Mouse (Mus musculus) kidney, postnatal 0 days (tissue): ENCODE results near the gene Dnajb4. TPM values are rescaled to one million over a fixed set of nuclear protein-coding genes. Genes with fewer than 3 reads are reported as not detected.

Experiments used
- ATAC-seq: fragments of 200-750 bp; cut with Nextera tagmentation; replicated peaks from 2 replicates; pipeline ENCODE4 v1.8.0; 2017; ENCODE audit warnings: low read depth, moderate number of reproducible peaks, moderate TSS enrichment, moderate library complexity; ENCODE audit not compliant: low FRiP score
- DNase-seq: peaks from one replicate; pipeline ENCODE4 v3.0.0-alpha.2; 2016; ENCODE audit warnings: low spot score
- H3K27ac ChIP-seq: fragments of 300-500 bp; sonication (generic); 2 replicates; pipeline ENCODE4 v1.5.1; 2014; ENCODE audit warnings: mild to moderate bottlenecking
- H3K27me3 ChIP-seq: fragments of 300-500 bp; sonication (generic); 2 replicates; pipeline ENCODE4 v1.6.1; 2014; ENCODE audit warnings: low read length, mixed read lengths; ENCODE audit not compliant: insufficient read depth
- H3K36me3 ChIP-seq: fragments of 300-500 bp; sonication (generic); 2 replicates; pipeline ENCODE4 v1.6.1; 2014; ENCODE audit warnings: low read length, mixed read lengths; ENCODE audit not compliant: insufficient read depth
- H3K4me1 ChIP-seq: fragments of 300-500 bp; sonication (generic); replicated peaks from 2 replicates; pipeline ENCODE4 v1.6.1; 2014; ENCODE audit warnings: antibody characterized with exemption, low read length, mixed read lengths; ENCODE audit not compliant: insufficient read depth
- H3K4me2 ChIP-seq: fragments of 300-500 bp; sonication (generic); 2 replicates; pipeline ENCODE4 v1.6.1; 2014; ENCODE audit warnings: mild to moderate bottlenecking, low read length, moderate library complexity, mixed read lengths
- H3K4me3 ChIP-seq: fragments of 300-500 bp; sonication (generic); replicated peaks from 2 replicates; pipeline ENCODE4 v1.5.1; 2014; ENCODE audit warnings: low read depth, low read length
- H3K9ac ChIP-seq: fragments of 300-500 bp; sonication (generic); 2 replicates; pipeline ENCODE4 v1.6.1; 2014; ENCODE audit warnings: low read depth, low read length
- H3K9me3 ChIP-seq: fragments of 300-500 bp; sonication (generic); replicated peaks from 2 replicates; pipeline ENCODE4 v1.6.1; 2016; ENCODE audit warnings: low read length, inconsistent platforms, mixed read lengths
- CTCF ChIP-seq: IDR thresholded peaks from 2 replicates; pipeline ENCODE4 v1.5.1; 2016; ENCODE audit warnings: antibody characterized with exemption, low read depth, mild to moderate bottlenecking, moderate library complexity
- WGBS: fragments of 180-500 bp; shearing (Covaris S2); extraction: QIAGEN DNeasy Blood & Tissue Kit; methylation state at CpG from one replicate; pipeline ENCODE4 v1.1.7; 2014; 5-methylcytosine and 5-hydroxymethylcytosine counted together
- polyA plus RNA-seq: library from polyadenylated mRNA; unstranded; fragments of >200 nt; fragmentation: Nextera tagmentation; extraction: Ambion mirVana; gene quantifications from 2 replicates; pipeline ENCODE4 v1.2.1, GENCODE M21; 2015

Dnajb4 gene
- polyA plus RNA-seq, 1 experiment from 2014 or later: 32.5 TPM

DNA sequence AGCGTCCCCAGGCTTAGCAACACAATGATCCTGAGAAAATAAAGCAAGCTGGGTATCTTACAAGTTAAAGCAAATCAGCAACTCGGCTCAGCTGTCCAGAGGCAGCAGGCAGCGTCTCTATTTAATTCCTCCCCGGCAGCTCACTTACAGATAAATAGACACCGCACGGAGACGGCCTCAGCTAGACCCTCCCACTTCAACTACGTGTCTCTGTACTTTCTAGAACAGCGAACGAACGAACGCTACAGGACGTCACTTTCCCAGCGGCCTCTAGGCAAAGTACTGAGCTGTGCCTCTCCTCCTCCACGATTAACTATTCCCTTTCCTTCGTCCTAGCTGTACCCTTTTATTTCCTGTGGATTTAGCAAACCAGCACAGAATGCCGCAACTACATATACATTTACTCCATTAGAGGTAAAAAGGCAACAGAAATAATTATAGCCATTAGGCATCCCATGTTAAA lies 16.4 kb downstream of the Dnajb4 start:
- peak overlapping the region; percentile 74 for H3K4me2 ChIP-seq
- no peaks in the 10 kb centered on the region for H3K9me3 ChIP-seq
- peak overlapping the region; percentile 74 for H3K27ac ChIP-seq
- DNase-seq (peak; percentile 99), ATAC-seq (peak; percentile 95)
- H3K36me3 ChIP-seq: no peaks in the 10 kb centered on the region
- H3K4me3 ChIP-seq: peak overlapping the region; percentile 54
- TF ChIP-seq CTCF: 0 out of 2 replicates have a peak, but pooled peaks have one; percentile 23
- peaks cover 11% of the 10 kb centered on the region; the same call in 1 of the 2 replicates for H3K4me1 ChIP-seq
- 0% methylated on average over 17 of the region's 17 CpGs for WGBS
- peak overlapping the region; percentile 56 for H3K9ac ChIP-seq
- H3K27me3 ChIP-seq: no peaks in the 10 kb centered on the region

DNA sequence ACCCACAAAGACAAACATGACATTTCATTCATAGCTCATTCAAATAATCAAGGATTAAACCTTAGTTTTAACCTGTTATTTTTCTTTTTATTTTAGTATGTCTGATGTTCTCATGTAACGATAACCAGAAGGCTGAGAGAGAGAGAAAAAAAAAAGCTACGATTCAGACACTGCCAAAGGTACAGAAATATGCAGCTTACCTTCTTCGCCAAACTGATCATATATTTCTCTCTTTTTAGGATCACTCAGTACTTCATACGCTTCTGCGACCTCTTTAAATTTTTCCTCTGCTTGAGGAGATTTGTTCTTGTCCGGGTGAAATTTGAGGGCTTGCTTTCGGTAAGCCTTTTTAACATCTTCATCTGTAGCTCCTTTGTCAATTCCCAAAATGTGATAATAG lies 16.9 kb downstream of the Dnajb4 start:
- peaks cover 12% of the 10 kb centered on the region; the same call in 1 of the 2 replicates for H3K4me1 ChIP-seq
- ATAC-seq (no peak), DNase-seq (no peak)
- H3K36me3 ChIP-seq: no peaks in the 10 kb centered on the region
- no peak for TF ChIP-seq CTCF
- peak overlapping the region; percentile 74 for H3K4me2 ChIP-seq
- no peaks in the 10 kb centered on the region for H3K27me3 ChIP-seq
- 1% methylated on average over 7 of the region's 7 CpGs for WGBS
- H3K27ac ChIP-seq: peak overlapping the region; percentile 74
- H3K9ac ChIP-seq: peak overlapping the region; percentile 56
- H3K9me3 ChIP-seq: no peaks in the 10 kb centered on the region
- peak overlapping the region; percentile 54 for H3K4me3 ChIP-seq

DNA sequence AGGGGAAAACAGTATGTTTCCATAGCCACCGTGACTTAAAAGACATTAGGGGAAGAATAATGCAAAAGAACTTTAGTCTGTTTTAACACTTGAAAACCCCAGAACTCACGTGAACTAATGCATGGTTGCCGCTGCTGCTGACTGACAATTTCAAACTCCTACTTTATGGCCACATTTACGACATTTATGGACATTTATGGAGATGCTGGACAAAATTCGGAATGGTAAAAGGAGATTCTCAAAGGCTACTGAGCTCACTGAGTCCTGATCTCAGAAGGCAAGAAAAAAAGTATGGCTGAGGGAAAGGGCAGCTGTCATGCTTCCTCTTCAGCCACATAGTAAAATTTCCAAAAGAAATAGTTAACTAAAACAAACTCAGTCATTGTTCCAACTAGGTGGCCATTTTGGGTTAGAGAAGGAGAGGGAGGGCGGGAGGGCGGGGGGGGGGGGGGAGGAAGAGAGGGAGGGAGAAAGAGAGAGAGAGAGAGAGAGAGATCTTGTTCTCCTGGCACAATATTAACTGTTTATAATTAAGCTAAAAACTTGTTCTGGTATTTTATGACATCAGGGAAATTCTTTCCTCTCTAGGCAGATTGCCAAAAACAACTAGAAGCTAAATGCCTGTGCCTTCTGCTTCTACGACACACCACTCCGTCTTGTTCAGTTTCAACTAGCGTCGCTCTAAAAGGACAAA lies 17.7 kb downstream of the Dnajb4 start:
- Histone ChIP-seq H3K9ac (peak overlapping the region; percentile 52; the same call in 1 of the 2 replicates), H3K27ac (peak overlapping the region; percentile 68), H3K4me3 (peak overlapping the region; percentile 54), H3K4me1 (peaks cover 12% of the 10 kb centered on the region; the same call in 1 of the 2 replicates), H3K27me3 (no peaks in the 10 kb centered on the region), H3K4me2 (peak overlapping the region; percentile 58), H3K36me3 (no peaks in the 10 kb centered on the region), H3K9me3 (no peaks in the 10 kb centered on the region)
- DNase-seq (peak; percentile 92), ATAC-seq (0 out of 2 replicates have a peak, but pooled peaks have one; percentile 22)
- TF ChIP-seq CTCF: no peak
- 6% methylated on average over 9 of the region's 11 CpGs for WGBS

DNA sequence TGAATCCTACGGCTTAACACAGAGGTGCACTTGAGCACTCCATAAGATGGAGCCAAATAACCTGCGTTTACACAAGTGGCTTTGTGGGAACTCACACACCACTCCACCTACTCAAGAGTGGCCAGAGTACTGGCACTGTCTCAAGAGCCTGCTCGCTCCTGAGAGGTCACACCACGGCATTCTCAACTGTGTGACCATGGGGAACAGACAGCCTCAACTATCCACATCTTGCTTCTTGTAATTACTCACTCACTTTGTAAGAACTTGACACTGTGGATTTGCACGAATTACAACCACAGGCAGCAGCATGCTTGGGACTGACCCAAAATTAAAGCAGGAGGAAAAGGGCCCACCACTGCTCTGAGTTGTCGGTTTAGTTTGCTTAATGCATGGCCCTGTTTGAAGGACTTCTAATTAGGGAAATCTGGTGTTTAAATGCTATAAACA lies 18.3 kb downstream of the Dnajb4 start:
- H3K4me3 ChIP-seq: peak overlapping the region; percentile 54
- WGBS: 7% methylated on average over 6 of the region's 6 CpGs
- ATAC-seq (peak; percentile 14), DNase-seq (peak; percentile 67)
- TF ChIP-seq CTCF: peak; percentile 11; the same call in 1 of the 2 replicates
- no peaks in the 10 kb centered on the region for H3K36me3 ChIP-seq
- H3K4me1 ChIP-seq: peaks cover 12% of the 10 kb centered on the region; the same call in 1 of the 2 replicates
- H3K4me2 ChIP-seq: peak overlapping the region; percentile 58
- no peaks in the 10 kb centered on the region for H3K9me3 ChIP-seq
- H3K27ac ChIP-seq: peak overlapping the region; percentile 68
- peak overlapping the region; percentile 52 for H3K9ac ChIP-seq
- H3K27me3 ChIP-seq: no peaks in the 10 kb centered on the region

DNA sequence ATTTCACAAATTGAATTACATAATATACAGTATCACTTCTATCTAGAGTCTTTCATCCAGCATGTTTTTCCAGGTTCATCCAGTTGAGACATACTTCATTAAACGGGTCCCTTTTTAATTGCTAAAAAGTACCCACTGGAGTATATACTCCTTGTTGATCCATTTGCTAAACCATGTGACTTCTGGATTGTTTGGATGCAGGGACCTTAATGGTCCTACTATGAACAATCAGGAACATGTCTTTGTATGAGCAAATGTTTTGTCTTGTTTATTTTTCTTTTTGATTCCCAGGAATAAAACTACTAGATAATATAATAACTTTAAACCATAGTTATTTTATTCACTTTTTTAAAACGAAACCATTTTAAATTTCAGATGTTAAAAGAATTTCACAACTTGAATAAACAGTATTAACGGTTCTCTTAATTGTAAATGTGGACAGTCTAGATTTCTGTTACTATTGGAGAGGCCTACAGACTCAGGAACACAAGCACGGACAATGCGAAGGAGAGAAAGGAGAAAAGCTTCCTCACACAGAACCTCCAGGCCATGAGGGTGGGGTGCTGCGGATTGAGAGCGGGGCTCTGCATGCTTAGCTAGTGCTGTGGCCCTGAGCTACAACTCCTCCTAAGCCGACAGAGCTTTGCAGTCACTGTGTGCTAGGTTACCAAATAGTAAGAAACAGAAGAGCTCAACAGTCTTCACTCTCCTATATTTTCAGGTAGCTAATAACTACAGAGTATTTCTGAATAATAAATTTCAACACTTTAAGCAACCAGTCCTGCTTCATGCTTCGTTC lies 19.2 kb downstream of the Dnajb4 start:
- WGBS: 63% methylated on average over 9 of the region's 9 CpGs
- Histone ChIP-seq H3K27me3 (no peaks in the 10 kb centered on the region), H3K9ac (peak overlapping the region; percentile 47; the same call in 1 of the 2 replicates)

DNA sequence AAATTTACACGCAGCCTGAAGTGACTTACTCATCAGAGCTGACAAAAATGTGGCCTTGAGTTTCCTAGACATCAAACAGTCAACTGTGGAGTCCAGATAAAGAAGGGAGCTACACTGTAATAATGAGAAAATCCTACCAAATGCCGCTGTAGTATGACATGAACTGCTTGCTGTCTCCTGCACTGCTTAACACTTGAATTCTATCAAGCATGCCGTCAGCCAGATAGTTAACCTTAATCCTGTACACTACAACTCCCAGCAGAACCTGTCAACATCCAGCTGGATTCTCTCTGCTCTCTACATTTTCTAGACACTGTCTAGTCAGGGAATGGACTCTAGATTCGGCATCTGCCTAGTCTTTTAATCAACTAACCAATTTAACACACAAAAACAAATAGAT lies 20.8 kb downstream of the Dnajb4 start:
- no peak overlapping the region for H3K9ac ChIP-seq
- H3K4me2 ChIP-seq: peak overlapping the region; percentile 29; the same call in 1 of the 2 replicates
- DNase-seq: peak; percentile 82
- 29% methylated on average over 4 of the region's 4 CpGs for WGBS
- no peaks in the 10 kb centered on the region for H3K27me3 ChIP-seq
- H3K4me3 ChIP-seq: no peak overlapping the region
- peaks cover 3% of the 10 kb centered on the region; the same call in 1 of the 2 replicates for H3K36me3 ChIP-seq
- peak; percentile 50; the same call in 1 of the 2 replicates for ATAC-seq
- peaks cover 12% of the 10 kb centered on the region; the same call in 1 of the 2 replicates for H3K4me1 ChIP-seq
- no peaks in the 10 kb centered on the region for H3K9me3 ChIP-seq
- no peak for TF ChIP-seq CTCF
- H3K27ac ChIP-seq: peak overlapping the region; percentile 39; the same call in 1 of the 2 replicates

More for the DNA sequence above, 19.2 kb downstream of the Dnajb4 start:
- H3K4me2 ChIP-seq: peak overlapping the region; percentile 51
- H3K4me1 ChIP-seq: peaks cover 12% of the 10 kb centered on the region; the same call in 1 of the 2 replicates
- H3K9me3 ChIP-seq: no peaks in the 10 kb centered on the region
- H3K27ac ChIP-seq: no peak overlapping the region
- H3K36me3 ChIP-seq: peaks cover under 1% of the 10 kb centered on the region; the same call in 1 of the 2 replicates
- DNase-seq (no peak), ATAC-seq (no peak)
- H3K4me3 ChIP-seq: peak overlapping the region; percentile 4
- no peak for TF ChIP-seq CTCF
